Mouse (Mus musculus) embryonic facial prominence, embryonic 12.5 days (tissue): Measurements from ENCODE around the gene Nek6. TPM values are rescaled to one million over a fixed set of nuclear protein-coding genes. Genes with fewer than 3 reads are reported as not detected.

Experiments
- ATAC-seq: fragments of 200-750 bp; cut with Nextera tagmentation; 2 replicates; pipeline ENCODE4 v1.8.0; 2017; ENCODE audit not compliant: insufficient number of reproducible peaks, insufficient read depth, low FRiP score, low TSS enrichment
- H3K27ac ChIP-seq: fragments of 300-500 bp; sonication (generic); 2 replicates; pipeline ENCODE4 v1.5.1; 2016; ENCODE audit warnings: mild to moderate bottlenecking
- H3K27me3 ChIP-seq: fragments of 300-500 bp; sonication (generic); 2 replicates; pipeline ENCODE4 v1.6.1; 2016; ENCODE audit warnings: mild to moderate bottlenecking, moderate library complexity
- H3K36me3 ChIP-seq: fragments of 300-500 bp; sonication (generic); 2 replicates; pipeline ENCODE4 v1.6.1; 2016; ENCODE audit warnings: mild to moderate bottlenecking
- H3K4me1 ChIP-seq: fragments of 300-500 bp; sonication (generic); 2 replicates; pipeline ENCODE4 v1.6.1; 2016
- H3K4me2 ChIP-seq: fragments of 300-500 bp; sonication (generic); replicated peaks from 2 replicates; pipeline ENCODE4 v1.6.1; 2016; ENCODE audit warnings: mild to moderate bottlenecking, moderate library complexity
- H3K4me3 ChIP-seq: fragments of 300-500 bp; sonication (generic); 2 replicates; pipeline ENCODE4 v1.5.1; 2016; ENCODE audit warnings: mild to moderate bottlenecking
- H3K9ac ChIP-seq: fragments of 300-500 bp; sonication (generic); 2 replicates; pipeline ENCODE4 v1.6.1; 2016; ENCODE audit warnings: mild to moderate bottlenecking, moderate library complexity
- H3K9me3 ChIP-seq: fragments of 300-500 bp; sonication (generic); 2 replicates; pipeline ENCODE4 v1.6.1; 2016; ENCODE audit warnings: mild to moderate bottlenecking, moderate library complexity
- WGBS: fragments of 180-500 bp; shearing (Covaris S2); methylation state at CpG from one replicate; pipeline ENCODE4 v1.1.7; 2016; 5-methylcytosine and 5-hydroxymethylcytosine counted together
- polyA plus RNA-seq: library from polyadenylated mRNA; unstranded; fragments of >200 nt; fragmentation: Nextera tagmentation; extraction: Ambion mirVana; gene quantifications from 2 replicates; pipeline ENCODE4 v1.2.1, GENCODE M21; 2016

Gene Nek6
- 133 and 135 TPM in 2 replicates for polyA plus RNA-seq

- H3K27me3 ChIP-seq: no peaks in the 10 kb centered on the region
- under 1% methylated on average over 77 of the region's 90 CpGs for WGBS
- ATAC-seq: peak; percentile 73
- peak within 1 kb of the TSS; percentile 95 for H3K9ac ChIP-seq
- H3K36me3 ChIP-seq: no peaks in the 10 kb centered on the region
- peak within 1 kb of the TSS; percentile 72 for H3K4me2 ChIP-seq
- H3K4me3 ChIP-seq: peak within 1 kb of the TSS; percentile 78
- H3K9me3 ChIP-seq: no peaks in the 10 kb centered on the region
- peak within 1 kb of the TSS; percentile 88 for H3K27ac ChIP-seq
- H3K4me1 ChIP-seq: peaks cover 27% of the 10 kb centered on the region
These were observed at the start of gene Nek6 for GRCm38 (mm10) chr2:38511487-38512307. Gene Nek6, plus strand, starts transcription at chr2:38511643.

GRCm38 (mm10) chr2:38462323-38462722 is 49.1 kb upstream of the Nek6 start:
- H3K9me3 ChIP-seq: no peaks in the 10 kb centered on the region
- H3K9ac ChIP-seq: no peak overlapping the region
- WGBS: 54% methylated on average over 3 of the region's 3 CpGs
- H3K36me3 ChIP-seq: no peaks in the 10 kb centered on the region
- no peak for ATAC-seq
- no peak overlapping the region for H3K4me3 ChIP-seq
- no peaks in the 10 kb centered on the region for H3K27me3 ChIP-seq
- H3K4me2 ChIP-seq: no peak overlapping the region
- no peaks in the 10 kb centered on the region; the same call in 1 of the 2 replicates for H3K4me1 ChIP-seq
- H3K27ac ChIP-seq: no peak overlapping the region

- 84% methylated on average over 4 of the region's 4 CpGs for WGBS
These were observed 42.6 kb upstream of the Nek6 start for GRCm38 (mm10) chr2:38468845-38469244.

GRCm38 (mm10) chr2:38471745-38472144 is 39.7 kb upstream of the Nek6 start:
- Histone ChIP-seq H3K4me3 (no peak overlapping the region), H3K27me3 (no peaks in the 10 kb centered on the region), H3K4me2 (no peak overlapping the region), H3K4me1 (no peaks in the 10 kb centered on the region), H3K9me3 (no peaks in the 10 kb centered on the region), H3K36me3 (no peaks in the 10 kb centered on the region), H3K27ac (no peak overlapping the region), H3K9ac (no peak overlapping the region)
- whole genome bisulfite sequencing: 89% methylated on average over 5 of the region's 5 CpGs
- no peak for ATAC-seq

More at GRCm38 (mm10) chr2:38468845-38469244, 42.6 kb upstream of the Nek6 start:
- H3K4me3 ChIP-seq: no peak overlapping the region
- no peak overlapping the region for H3K9ac ChIP-seq
- no peak overlapping the region for H3K27ac ChIP-seq
- H3K36me3 ChIP-seq: no peaks in the 10 kb centered on the region
- H3K27me3 ChIP-seq: no peaks in the 10 kb centered on the region
- H3K4me2 ChIP-seq: no peak overlapping the region
- no peak for ATAC-seq
- H3K9me3 ChIP-seq: no peaks in the 10 kb centered on the region
- H3K4me1 ChIP-seq: no peaks in the 10 kb centered on the region

- no peak overlapping the region for H3K27ac ChIP-seq
- H3K9ac ChIP-seq: no peak overlapping the region
- no peaks in the 10 kb centered on the region for H3K4me1 ChIP-seq
- H3K36me3 ChIP-seq: no peaks in the 10 kb centered on the region
- no peak for ATAC-seq
- H3K4me3 ChIP-seq: no peak overlapping the region
- H3K27me3 ChIP-seq: no peaks in the 10 kb centered on the region
- H3K4me2 ChIP-seq: no peak overlapping the region
- no peaks in the 10 kb centered on the region for H3K9me3 ChIP-seq
These were observed 38.6 kb upstream of the Nek6 start for GRCm38 (mm10) chr2:38472829-38473228.

GRCm38 (mm10) chr2:38476871-38477496 is 34.5 kb upstream of the Nek6 start:
- no peak overlapping the region for H3K4me3 ChIP-seq
- ATAC-seq: no peak
- WGBS: 76% methylated on average over 9 of the region's 9 CpGs

GRCm38 (mm10) chr2:38477497-38477873 is 34.0 kb upstream of the Nek6 start:
- 90% methylated on average over 9 of the region's 9 CpGs for WGBS
- ATAC-seq: no peak

More at GRCm38 (mm10) chr2:38476871-38477496, 34.5 kb upstream of the Nek6 start:
- Histone ChIP-seq H3K9me3 (no peaks in the 10 kb centered on the region), H3K4me2 (no peak overlapping the region), H3K27ac (no peak overlapping the region), H3K9ac (no peak overlapping the region), H3K36me3 (no peaks in the 10 kb centered on the region), H3K27me3 (no peaks in the 10 kb centered on the region), H3K4me1 (no peaks in the 10 kb centered on the region)

GRCm38 (mm10) chr2:38478683-38479082 is 32.8 kb upstream of the Nek6 start:
- no peak overlapping the region for H3K9ac ChIP-seq

More at GRCm38 (mm10) chr2:38477497-38477873, 34.0 kb upstream of the Nek6 start:
- Histone ChIP-seq H3K27me3 (no peaks in the 10 kb centered on the region), H3K4me3 (no peak overlapping the region), H3K9ac (no peak overlapping the region), H3K9me3 (0 out of 2 replicates have a peak, but pooled peaks cover 2% of the 10 kb centered on the region), H3K36me3 (no peaks in the 10 kb centered on the region), H3K4me2 (no peak overlapping the region), H3K4me1 (no peaks in the 10 kb centered on the region), H3K27ac (no peak overlapping the region)

GRCm38 (mm10) chr2:38479541-38479940 is 31.9 kb upstream of the Nek6 start:
- no peak overlapping the region for H3K4me3 ChIP-seq
- 0 out of 2 replicates have a peak, but pooled peaks cover 2% of the 10 kb centered on the region for H3K9me3 ChIP-seq
- no peaks in the 10 kb centered on the region for H3K27me3 ChIP-seq
- H3K4me2 ChIP-seq: no peak overlapping the region
- no peak overlapping the region for H3K9ac ChIP-seq
- no peak overlapping the region for H3K27ac ChIP-seq
- no peaks in the 10 kb centered on the region for H3K4me1 ChIP-seq
- H3K36me3 ChIP-seq: no peaks in the 10 kb centered on the region
- no peak for ATAC-seq
- WGBS: 76% methylated on average over 3 of the region's 3 CpGs

More at GRCm38 (mm10) chr2:38478683-38479082, 32.8 kb upstream of the Nek6 start:
- no peaks in the 10 kb centered on the region for H3K36me3 ChIP-seq
- no peak overlapping the region for H3K4me2 ChIP-seq
- H3K4me1 ChIP-seq: no peaks in the 10 kb centered on the region
- H3K4me3 ChIP-seq: no peak overlapping the region
- 87% methylated on average over 4 of the region's 4 CpGs for WGBS
- H3K9me3 ChIP-seq: 0 out of 2 replicates have a peak, but pooled peaks cover 2% of the 10 kb centered on the region
- ATAC-seq: no peak
- no peak overlapping the region for H3K27ac ChIP-seq
- H3K27me3 ChIP-seq: no peaks in the 10 kb centered on the region

- 80% methylated on average over 6 of the region's 6 CpGs for WGBS
- H3K27ac ChIP-seq: no peak overlapping the region
These were observed 30.2 kb upstream of the Nek6 start for GRCm38 (mm10) chr2:38481166-38481778.

GRCm38 (mm10) chr2:38482122-38482521 is 29.3 kb upstream of the Nek6 start:
- no peak overlapping the region for H3K27ac ChIP-seq
- no peak overlapping the region for H3K4me2 ChIP-seq
- no peak for ATAC-seq
- 83% methylated on average over 3 of the region's 3 CpGs for WGBS
- H3K4me1 ChIP-seq: no peaks in the 10 kb centered on the region
- H3K9ac ChIP-seq: no peak overlapping the region
- H3K4me3 ChIP-seq: no peak overlapping the region
- no peaks in the 10 kb centered on the region for H3K27me3 ChIP-seq
- H3K9me3 ChIP-seq: 0 out of 2 replicates have a peak, but pooled peaks cover 2% of the 10 kb centered on the region
- no peaks in the 10 kb centered on the region for H3K36me3 ChIP-seq

More at GRCm38 (mm10) chr2:38481166-38481778, 30.2 kb upstream of the Nek6 start:
- H3K4me1 ChIP-seq: no peaks in the 10 kb centered on the region
- no peak overlapping the region for H3K4me2 ChIP-seq
- H3K36me3 ChIP-seq: no peaks in the 10 kb centered on the region
- no peak overlapping the region for H3K4me3 ChIP-seq
- H3K27me3 ChIP-seq: no peaks in the 10 kb centered on the region
- H3K9ac ChIP-seq: no peak overlapping the region
- no peak for ATAC-seq
- H3K9me3 ChIP-seq: 0 out of 2 replicates have a peak, but pooled peaks cover 2% of the 10 kb centered on the region
